Mouse (Mus musculus): ENCODE measurements at regions not wholly inside any gene's neighbourhood (a gene's known extent, or its start where the extent isn't known, plus 50 kb on each side); places are given as distances from the start of the nearest gene placed in this dataset.

- no peak for DNase-seq (ENCODE audit: low spot score)
These were observed 65.8 kb downstream of the Smim10l1 start for GRCm38 (mm10) chr6:133170548-133170947.

GRCm38 (mm10) chr6:133171286-133171685 lies 66.6 kb downstream of the Smim10l1 start:
- DNase-seq (ENCODE audit: low spot score) = no peak

- peak; percentile 44 for DNase-seq (ENCODE audit: low spot score)
These were observed 85.8 kb upstream of the 5530400C23Rik start for GRCm38 (mm10) chr6:133206173-133206572.

Data from ovary, postnatal 14 days (tissue).